Mouse (Mus musculus) spleen, adult 2 months (tissue): Measurements from ENCODE around the gene Tdrd7.

ENCODE experiments used
- CTCF ChIP-seq: fragments of 200-500 bp; IDR thresholded peaks from 2 replicates; pipeline ENCODE4 v1.5.1; 2011; ENCODE audit warnings: mild to moderate bottlenecking, inconsistent platforms; ENCODE audit not compliant: insufficient read depth, insufficient read length, insufficient replicate concordance; ENCODE audit errors: extremely low read depth
- POLR2A ChIP-seq: fragments of 200-500 bp; IDR thresholded peaks from 2 replicates; pipeline ENCODE4 v1.6.1; 2011; ENCODE audit warnings: low read depth, low read length, inconsistent platforms

DNA sequence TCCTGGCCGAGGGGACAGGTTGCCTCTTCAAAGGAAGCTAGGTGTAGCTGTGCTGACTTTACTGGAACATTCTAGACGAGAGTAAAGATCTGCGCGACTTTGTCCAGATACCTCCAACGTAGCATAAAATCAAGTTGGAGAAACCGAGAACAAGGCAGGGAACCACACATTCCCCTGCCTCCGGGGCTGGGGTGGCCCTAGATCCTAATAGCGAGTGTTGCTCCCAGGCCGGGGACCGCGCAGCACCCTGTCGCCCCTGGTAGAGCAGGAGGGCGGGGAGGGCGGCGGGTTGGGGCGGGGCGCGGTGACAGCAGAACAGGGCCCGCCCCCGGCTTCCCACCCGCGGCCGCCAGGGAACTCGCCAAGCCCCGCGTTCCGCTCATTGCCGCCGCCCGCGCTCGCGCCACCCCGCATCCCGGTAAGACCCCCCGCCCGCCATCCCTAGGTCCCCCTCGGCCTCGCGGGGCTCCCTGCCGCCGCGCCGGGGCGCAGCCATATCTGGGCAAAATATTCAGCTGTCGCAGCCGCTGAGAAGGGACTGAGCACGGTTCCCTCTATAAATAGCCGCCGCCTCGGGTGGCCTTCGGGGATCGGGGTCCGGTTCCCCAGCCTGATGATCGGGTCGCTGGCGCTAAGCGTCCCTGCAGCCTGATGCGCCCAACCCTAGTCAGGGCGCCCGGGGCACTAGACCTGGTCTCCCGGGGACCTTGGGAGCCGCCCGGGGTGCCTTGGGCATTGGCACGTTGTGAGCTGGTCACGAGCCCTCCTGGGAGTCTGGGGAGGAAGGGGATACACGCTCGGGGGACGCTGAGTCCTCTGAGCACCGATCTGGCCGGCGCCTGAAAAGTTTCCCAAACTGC, 74.0 kb downstream of the Tdrd7 start, which contains the start of gene Tmod1:
- TF ChIP-seq CTCF: no peak
- no peak for TF ChIP-seq POLR2A
